Mouse (Mus musculus): ENCODE data around the gene Cdc42bpb. TPM values are rescaled to one million over a fixed set of nuclear protein-coding genes. Genes with fewer than 3 reads are reported as not detected.

The Cdc42bpb gene
- polyA plus RNA-seq, 1 experiment: 78.4 TPM

DNA sequence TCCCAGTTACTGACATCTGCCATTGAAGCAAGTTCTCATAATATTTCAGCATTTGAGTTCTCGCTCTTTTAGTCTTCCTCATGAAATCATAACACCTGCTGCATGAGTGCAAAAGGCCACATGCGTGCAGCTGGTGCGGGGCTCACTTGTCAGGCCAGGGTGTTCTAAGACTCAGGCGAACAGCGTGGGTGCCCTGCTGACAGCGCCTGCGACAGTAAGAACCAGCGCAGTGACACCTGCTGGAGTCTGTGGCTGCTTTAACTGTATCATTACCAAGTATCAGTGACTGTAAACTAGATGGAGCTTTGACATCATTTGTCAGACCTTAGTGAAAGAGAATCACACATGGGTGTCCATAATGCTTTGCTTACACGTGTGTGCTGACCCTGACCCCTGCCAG, 126.3 kb downstream of the Cdc42bpb start:
- Histone ChIP-seq H3K4me3 (ENCODE audit: extremely low read depth, insufficient read depth, insufficient read length) (no peak overlapping the region), H3K4me1 (ENCODE audit: control insufficient read depth, insufficient read depth, insufficient read length) (no peaks in the 10 kb centered on the region), H3K27ac (ENCODE audit: insufficient read depth, low read length) (no peak overlapping the region), H3K27me3 (ENCODE audit: control insufficient read depth, insufficient read depth, low read length) (no peaks in the 10 kb centered on the region), H3K36me3 (ENCODE audit: control insufficient read depth, insufficient read depth, low read length) (peaks cover 50% of the 10 kb centered on the region)
- 85% methylated on average over 9 of the region's 9 CpGs for WGBS
- no peak for TF ChIP-seq CTCF (IDR thresholded peaks at IDR 0.05; ENCODE audit: extremely low read depth, insufficient read depth, insufficient read length, insufficient replicate concordance)
- TF ChIP-seq POLR2A (IDR thresholded peaks at IDR 0.05; ENCODE audit: low read depth, low read length): no peak
- DNase-seq (ENCODE audit: low read depth in 1 of 2, low spot score in 2 of 2): no peak

- H3K27me3 ChIP-seq (ENCODE audit: control insufficient read depth, insufficient read depth, low read length): no peaks in the 10 kb centered on the region
- H3K4me1 ChIP-seq (ENCODE audit: control insufficient read depth, insufficient read depth, insufficient read length): no peaks in the 10 kb centered on the region
- 94% methylated on average over 8 of the region's 8 CpGs for WGBS
- peaks cover 44% of the 10 kb centered on the region for H3K36me3 ChIP-seq (ENCODE audit: control insufficient read depth, insufficient read depth, low read length)
- DNase-seq (ENCODE audit: low read depth in 1 of 2, low spot score in 2 of 2): no peak
- H3K27ac ChIP-seq (ENCODE audit: insufficient read depth, low read length): no peak overlapping the region
- TF ChIP-seq CTCF (IDR thresholded peaks at IDR 0.05; ENCODE audit: extremely low read depth, insufficient read depth, insufficient read length, insufficient replicate concordance) (no peak), POLR2A (IDR thresholded peaks at IDR 0.05; ENCODE audit: low read depth, low read length) (no peak)
- H3K4me3 ChIP-seq (ENCODE audit: extremely low read depth, insufficient read depth, insufficient read length): no peak overlapping the region
Observed at GRCm38 (mm10) chr12:111250116-111250515, 127.4 kb downstream of the Cdc42bpb start.

DNA sequence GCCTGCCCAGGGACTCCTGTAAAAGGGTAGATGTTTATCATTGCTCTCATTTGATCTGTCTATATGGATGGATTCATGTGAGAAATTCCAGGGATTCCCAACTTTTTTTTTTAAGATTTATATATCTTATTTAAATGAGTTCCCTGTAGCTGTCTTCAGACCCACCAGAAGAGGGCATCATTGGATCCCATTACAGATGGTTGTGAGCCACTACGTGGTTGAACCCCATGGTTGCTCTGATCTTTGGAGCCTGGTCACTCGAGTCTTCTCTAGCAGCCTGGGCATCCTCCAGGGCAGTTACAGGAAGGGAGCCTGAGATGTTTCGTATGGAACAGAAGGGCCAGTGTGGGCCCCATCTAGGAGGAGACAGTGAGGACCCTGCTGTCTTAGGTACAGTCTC, 128.4 kb downstream of the Cdc42bpb start:
- peaks cover 48% of the 10 kb centered on the region for H3K36me3 ChIP-seq (ENCODE audit: control insufficient read depth, insufficient read depth, low read length)
- H3K27ac ChIP-seq (ENCODE audit: insufficient read depth, low read length): no peak overlapping the region
- TF ChIP-seq CTCF (IDR thresholded peaks at IDR 0.05; ENCODE audit: extremely low read depth, insufficient read depth, insufficient read length, insufficient replicate concordance): no peak
- no peak for TF ChIP-seq POLR2A (IDR thresholded peaks at IDR 0.05; ENCODE audit: low read depth, low read length)
- H3K4me1 ChIP-seq (ENCODE audit: control insufficient read depth, insufficient read depth, insufficient read length): no peaks in the 10 kb centered on the region
- H3K4me3 ChIP-seq (ENCODE audit: extremely low read depth, insufficient read depth, insufficient read length): no peak overlapping the region
- no peak for DNase-seq (ENCODE audit: low read depth in 1 of 2, low spot score in 2 of 2)
- no peaks in the 10 kb centered on the region for H3K27me3 ChIP-seq (ENCODE audit: control insufficient read depth, insufficient read depth, low read length)
- 68% methylated on average over 3 of the region's 3 CpGs for WGBS

- Histone ChIP-seq H3K4me1 (ENCODE audit: control insufficient read depth, insufficient read depth, insufficient read length) (no peaks in the 10 kb centered on the region), H3K4me3 (ENCODE audit: extremely low read depth, insufficient read depth, insufficient read length) (no peak overlapping the region), H3K27me3 (ENCODE audit: control insufficient read depth, insufficient read depth, low read length) (no peaks in the 10 kb centered on the region), H3K27ac (ENCODE audit: insufficient read depth, low read length) (no peak overlapping the region), H3K36me3 (ENCODE audit: control insufficient read depth, insufficient read depth, low read length) (peaks cover 55% of the 10 kb centered on the region)
- DNase-seq (ENCODE audit: low read depth in 1 of 2, low spot score in 2 of 2): no peak
- TF ChIP-seq POLR2A (IDR thresholded peaks at IDR 0.05; ENCODE audit: low read depth, low read length) (no peak), CTCF (IDR thresholded peaks at IDR 0.05; ENCODE audit: extremely low read depth, insufficient read depth, insufficient read length, insufficient replicate concordance) (no peak)
- 89% methylated on average over 9 of the region's 9 CpGs for WGBS
Observed at GRCm38 (mm10) chr12:111246808-111247464, 130.6 kb downstream of the Cdc42bpb start.

- DNase-seq (ENCODE audit: low read depth in 1 of 2, low spot score in 2 of 2): no peak
- no peak overlapping the region for H3K4me3 ChIP-seq (ENCODE audit: extremely low read depth, insufficient read depth, insufficient read length)
- no peaks in the 10 kb centered on the region for H3K27me3 ChIP-seq (ENCODE audit: control insufficient read depth, insufficient read depth, low read length)
- H3K4me1 ChIP-seq (ENCODE audit: control insufficient read depth, insufficient read depth, insufficient read length): no peaks in the 10 kb centered on the region
- H3K36me3 ChIP-seq (ENCODE audit: control insufficient read depth, insufficient read depth, low read length): peaks cover 51% of the 10 kb centered on the region
- WGBS: 94% methylated on average over 6 of the region's 6 CpGs
- H3K27ac ChIP-seq (ENCODE audit: insufficient read depth, low read length): no peak overlapping the region
- no peak for TF ChIP-seq CTCF (IDR thresholded peaks at IDR 0.05; ENCODE audit: extremely low read depth, insufficient read depth, insufficient read length, insufficient replicate concordance)
- TF ChIP-seq POLR2A (IDR thresholded peaks at IDR 0.05; ENCODE audit: low read depth, low read length): no peak
Observed at GRCm38 (mm10) chr12:111245070-111245469, 132.4 kb downstream of the Cdc42bpb start.

- TF ChIP-seq CTCF (IDR thresholded peaks at IDR 0.05; ENCODE audit: extremely low read depth, insufficient read depth, insufficient read length, insufficient replicate concordance) (no peak), POLR2A (IDR thresholded peaks at IDR 0.05; ENCODE audit: low read depth, low read length) (no peak)
- DNase-seq (ENCODE audit: low read depth in 1 of 2, low spot score in 2 of 2): no peak
- WGBS: 97% methylated on average over 12 of the region's 12 CpGs
- no peak overlapping the region for H3K4me3 ChIP-seq (ENCODE audit: extremely low read depth, insufficient read depth, insufficient read length)
- no peak overlapping the region for H3K27ac ChIP-seq (ENCODE audit: insufficient read depth, low read length)
- H3K4me1 ChIP-seq (ENCODE audit: control insufficient read depth, insufficient read depth, insufficient read length): no peaks in the 10 kb centered on the region
- peaks cover 56% of the 10 kb centered on the region for H3K36me3 ChIP-seq (ENCODE audit: control insufficient read depth, insufficient read depth, low read length)
- H3K27me3 ChIP-seq (ENCODE audit: control insufficient read depth, insufficient read depth, low read length): no peaks in the 10 kb centered on the region
Observed at GRCm38 (mm10) chr12:111243733-111244132, 133.8 kb downstream of the Cdc42bpb start.

Other genes with a start within 250 kb of the Cdc42bpb start
- 29.2 and 37.7 TPM in 2 replicates for gene Traf3, start 211.3 kb downstream of the Cdc42bpb start, polyA plus RNA-seq (2012; rRNA removed)
- gene 4930595D18Rik, start 193.2 kb downstream of the Cdc42bpb start, polyA plus RNA-seq (2012; rRNA removed): not detected in 2 replicates
- gene Amn, start 106.6 kb downstream of the Cdc42bpb start, polyA plus RNA-seq (2012; rRNA removed): 1.2 and 2.3 TPM in 2 replicates
- 2.0 and 3.5 TPM in 2 replicates for gene Lbhd2, start 29.1 kb upstream of the Cdc42bpb start, polyA plus RNA-seq (2012; rRNA removed)
- 36.2 and 50.4 TPM in 2 replicates for gene Exoc3l4, start 39.3 kb upstream of the Cdc42bpb start, polyA plus RNA-seq (2012; rRNA removed)
- 46.4 and 51.9 TPM in 2 replicates for gene Tnfaip2, start 64.8 kb upstream of the Cdc42bpb start, polyA plus RNA-seq (2012; rRNA removed)
- 0.64 and 2.2 TPM in 2 replicates for gene Gm266, start 108.1 kb upstream of the Cdc42bpb start, polyA plus RNA-seq (2012; rRNA removed)
- gene Eif5, start 160.3 kb upstream of the Cdc42bpb start, polyA plus RNA-seq (2012; rRNA removed): 72.9 and 100 TPM in 2 replicates
- 19.8 and 21.4 TPM in 2 replicates for gene Mark3, start 196.8 kb upstream of the Cdc42bpb start, polyA plus RNA-seq (2012; rRNA removed)

Measured in spleen, adult 2 months (tissue).